ENCODE assay signal across 8 mouse cellular contexts in genomic region chr2:152011724-152012123, GRCm38 (mm10). TPM values are rescaled to one million over a fixed set of nuclear protein-coding genes. Genes with fewer than 3 reads are reported as not detected.
DNase-seq lines count a peak whose midpoint lies in the region; ATAC-seq and TF ChIP-seq lines count a peak whose summit lies in the region.

No protein-coding gene starts in this region.

- no peak overlapping the region for H3K9ac ChIP-seq in neural tube, embryonic 14.5 days (replicated peaks; ENCODE audit: low read depth, low read length)

- intact Hi-C loops in left cerebral cortex, postnatal 4 days (cut with DNase I): no loop called here
- intact Hi-C loops in gastrocnemius, postnatal 14 days (cut with DNase I; ENCODE audit: low total_unique reads): no loop called here

- 66% methylated on average over 2 of the region's 2 CpGs for WGBS in neural tube, embryonic 14.5 days

- peak overlapping the region; percentile 45; the same call in 1 of the 2 replicates for H3K27ac ChIP-seq in neural tube, embryonic 14.5 days (ENCODE audit: low read depth, low read length)

- H3K27me3 ChIP-seq in neural tube, embryonic 14.5 days (ENCODE audit: control insufficient read depth, insufficient read depth, low read length): no peaks in the 10 kb centered on the region

- peak; percentile 33 for DNase-seq in left cerebral cortex, postnatal 4 days
- no peak for DNase-seq in left cerebral cortex, adult 9 months (ENCODE audit: low spot score in 2 of 2)
- DNase-seq in brain, embryonic 14.5 days (ENCODE audit: low read depth): peak; percentile 49
- peak; percentile 83 for DNase-seq in kidney, adult 18-20 months
- no peak for DNase-seq in gastrocnemius, postnatal 14 days
- no peak for DNase-seq in urinary bladder, adult 18-20 months (ENCODE audit: low spot score in 2 of 2)

- ATAC-seq in neural tube, embryonic 14.5 days (ENCODE audit: low read depth): peak; percentile 60; the same call in 1 of the 2 replicates
- no peak for ATAC-seq in CD4-positive, CD25-positive, alpha-beta regulatory T cell, adult 4 months

- TF ChIP-seq POLR2A in brain, embryonic 14.5 days (IDR thresholded peaks at IDR 0.05; ENCODE audit: borderline replicate concordance, extremely low read depth, insufficient read depth, insufficient read length, poor library complexity, severe bottlenecking): no peak

- H3K4me3 ChIP-seq in neural tube, embryonic 14.5 days (ENCODE audit: low read depth, low read length): no peak overlapping the region

- peak; percentile 57; the same call in 1 of the 2 replicates for TF ChIP-seq CTCF in brain, embryonic 14.5 days (IDR thresholded peaks at IDR 0.05; ENCODE audit: borderline replicate concordance, extremely low read depth, insufficient read depth, insufficient read length)

- no peak overlapping the region for H3K4me2 ChIP-seq in neural tube, embryonic 14.5 days (ENCODE audit: low read depth, low read length)

- no peaks in the 10 kb centered on the region for H3K9me3 ChIP-seq in neural tube, embryonic 14.5 days (ENCODE audit: control insufficient read depth, low read length)

- no peaks in the 10 kb centered on the region for H3K4me1 ChIP-seq in neural tube, embryonic 14.5 days (ENCODE audit: control insufficient read depth, insufficient read depth, low read length)

- H3K36me3 ChIP-seq in neural tube, embryonic 14.5 days (ENCODE audit: control insufficient read depth, insufficient read depth, low read length): no peaks in the 10 kb centered on the region

RNA-seq across cellular contexts. Expression of gene Slc52a3, which starts 15.4 kb away (rescaled TPM):
- 1 to 10 TPM; 2.2 to 2.5 TPM for total RNA-seq in left cerebral cortex, postnatal 4 days (2021)
- 0.95 and 1.4 TPM in 2 replicates for polyA plus RNA-seq in brain, embryonic 14.5 days (2012; rRNA removed)
- polyA plus RNA-seq in neural tube, embryonic 14.5 days (2014; fragmentation: Nextera tagmentation; extraction: Ambion mirVana): 0.60 and 1.2 TPM in 2 replicates
- total RNA-seq in gastrocnemius, postnatal 14 days (2021): 1 to 10 TPM; 1.3 to 1.4 TPM
- 10 to 100 TPM in 1 of 2 experiments, 1 to 10 TPM in 1; 8.6 to 16.0 TPM for polyA plus RNA-seq in CD4-positive, CD25-positive, alpha-beta regulatory T cell, adult 4 months (2017; shearing (Covaris generic))

RNA-seq across cellular contexts. Expression of gene Fam110a, which starts 31.7 kb away (rescaled TPM):
- 10 to 100 TPM; 19.0 to 20.5 TPM for total RNA-seq in left cerebral cortex, postnatal 4 days (2021)
- 40.1 and 41.2 TPM in 2 replicates for polyA plus RNA-seq in brain, embryonic 14.5 days (2012; rRNA removed)
- polyA plus RNA-seq in neural tube, embryonic 14.5 days (2014; fragmentation: Nextera tagmentation; extraction: Ambion mirVana): 36.3 and 36.6 TPM in 2 replicates
- total RNA-seq in gastrocnemius, postnatal 14 days (2021): 1 to 10 TPM; 3.8 to 4.8 TPM
- 10 to 100 TPM; 16.2 to 31.3 TPM for polyA plus RNA-seq in CD4-positive, CD25-positive, alpha-beta regulatory T cell, adult 4 months (2017; shearing (Covaris generic))

Comparison
In these comparisons a context has a peak if more than half of its experiments do, and no peak if none do; other contexts are left out.
1. DNase-seq: peak in left cerebral cortex, postnatal 4 days (single experiment), brain, embryonic 14.5 days (single experiment) and kidney, adult 18-20 months (single experiment); none in left cerebral cortex, adult 9 months (0 of 2), gastrocnemius, postnatal 14 days (single experiment) and urinary bladder, adult 18-20 months (0 of 2).